In the genomic region with DNA sequence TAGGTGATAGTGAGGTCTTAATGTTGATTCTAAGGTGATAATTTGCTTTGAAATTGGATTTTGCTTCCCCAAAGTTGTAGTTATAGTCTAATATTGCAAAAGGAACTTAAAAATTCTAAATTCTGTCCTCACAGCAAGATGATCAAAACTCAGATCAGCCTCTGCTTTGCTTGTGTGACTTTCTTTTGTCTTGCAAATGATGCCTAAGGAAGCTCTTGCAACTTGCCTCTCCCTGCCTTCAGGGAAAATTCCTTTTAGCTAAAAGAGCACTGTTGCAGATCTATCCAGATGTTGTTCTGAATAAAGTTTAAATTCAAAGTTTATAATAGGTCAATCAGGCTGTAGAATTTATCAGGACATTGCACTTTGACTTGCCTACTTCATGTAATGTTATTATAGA, we compare ENCODE assay signal across 25 mouse cellular contexts. TPM values are rescaled to one million over a fixed set of nuclear protein-coding genes. Genes with fewer than 3 reads are reported as not detected.
"Had no signal": no experiment of that assay in that cellular context is flagged by ENCODE, and none has a peak within 500 bp of the region (broad histone marks: within the 10 kb centered on the region; RNA-seq: fewer than 3 reads in every experiment).

No protein-coding gene starts in this region.

- H3K4me3 ChIP-seq: neural tube, embryonic 13.5 days; neural tube, embryonic 15.5 days; stomach, embryonic 15.5 days had no signal

- H3K4me2 ChIP-seq: neural tube, embryonic 13.5 days; neural tube, embryonic 15.5 days; stomach, embryonic 15.5 days had no signal

- H3K27ac ChIP-seq: neural tube, embryonic 13.5 days; neural tube, embryonic 15.5 days; stomach, embryonic 15.5 days; stomach, postnatal 0 days had no signal

- H3K27me3 ChIP-seq: neural tube, embryonic 13.5 days; neural tube, embryonic 15.5 days; stomach, embryonic 15.5 days had no signal

- DNase-seq: retina, postnatal 1 day; right cerebral cortex, adult 18-20 months; right cerebral cortex, postnatal 14 days; right cerebral cortex, postnatal 25 days; right cerebral cortex, postnatal 4 days; spleen, adult 18-20 months; thymus, adult 18-20 months; thymus, adult 2 months; thymus, postnatal 14 days; thymus, postnatal 25 days; thymus, postnatal 36 days; thymus, postnatal 4 days had no signal

- H3K9me3 ChIP-seq: stomach, embryonic 15.5 days had no signal

- H3K9ac ChIP-seq: neural tube, embryonic 13.5 days; neural tube, embryonic 15.5 days; stomach, embryonic 15.5 days had no signal

- H3K4me1 ChIP-seq: neural tube, embryonic 13.5 days; neural tube, embryonic 15.5 days; stomach, embryonic 15.5 days had no signal

- H3K36me3 ChIP-seq: neural tube, embryonic 13.5 days; neural tube, embryonic 15.5 days; stomach, embryonic 15.5 days had no signal

RNA-seq across cellular contexts. Expression of gene Esp23, which starts 13.2 kb away (rescaled TPM):
- total RNA-seq: neutrophil, adult 5-6 weeks had no signal
- polyA plus RNA-seq: neural tube, embryonic 13.5 days; neural tube, embryonic 14.5 days; neural tube, embryonic 15.5 days; small intestine, adult 2 months; spleen, adult 2 months; stomach, embryonic 14.5 days; stomach, embryonic 15.5 days; stomach, embryonic 16.5 days; stomach, postnatal 0 days; testis, adult 2 months; thymus, adult 2 months; thymus, postnatal 0 days; urinary bladder, adult 2 months had no signal

RNA-seq across cellular contexts. Expression of gene Gm21903, which starts 20.5 kb away (rescaled TPM):
- total RNA-seq: neutrophil, adult 5-6 weeks had no signal
- polyA plus RNA-seq: neural tube, embryonic 13.5 days; neural tube, embryonic 14.5 days; neural tube, embryonic 15.5 days; small intestine, adult 2 months; spleen, adult 2 months; stomach, embryonic 14.5 days; stomach, embryonic 15.5 days; stomach, embryonic 16.5 days; stomach, postnatal 0 days; testis, adult 2 months; thymus, adult 2 months; thymus, postnatal 0 days; urinary bladder, adult 2 months had no signal

RNA-seq across cellular contexts. Expression of gene Esp24, which starts 27.1 kb away (rescaled TPM):
- total RNA-seq: neutrophil, adult 5-6 weeks had no signal
- polyA plus RNA-seq: neural tube, embryonic 13.5 days; neural tube, embryonic 14.5 days; neural tube, embryonic 15.5 days; small intestine, adult 2 months; spleen, adult 2 months; stomach, embryonic 14.5 days; stomach, embryonic 15.5 days; stomach, embryonic 16.5 days; stomach, postnatal 0 days; testis, adult 2 months; thymus, adult 2 months; thymus, postnatal 0 days; urinary bladder, adult 2 months had no signal

RNA-seq across cellular contexts. Expression of gene Esp22, which starts 31.5 kb away (rescaled TPM):
- total RNA-seq: neutrophil, adult 5-6 weeks had no signal
- polyA plus RNA-seq: neural tube, embryonic 13.5 days; neural tube, embryonic 14.5 days; neural tube, embryonic 15.5 days; small intestine, adult 2 months; spleen, adult 2 months; stomach, embryonic 14.5 days; stomach, embryonic 15.5 days; stomach, embryonic 16.5 days; stomach, postnatal 0 days; testis, adult 2 months; thymus, adult 2 months; thymus, postnatal 0 days; urinary bladder, adult 2 months had no signal
